Mouse (Mus musculus) brain, embryonic 14.5 days (tissue): ENCODE data around the gene Ehbp1l1.

ENCODE experiments used
- CTCF ChIP-seq: fragments of 200-500 bp; IDR thresholded peaks from 2 replicates; pipeline ENCODE4 v1.5.1; 2012; ENCODE audit warnings: inconsistent platforms, mild to moderate bottlenecking, moderate library complexity, borderline replicate concordance; ENCODE audit not compliant: insufficient read depth, insufficient read length; ENCODE audit errors: extremely low read depth
- POLR2A ChIP-seq: fragments of 200-500 bp; IDR thresholded peaks from 2 replicates; pipeline ENCODE4 v1.6.1; 2012; ENCODE audit warnings: mild to moderate bottlenecking, inconsistent platforms, borderline replicate concordance; ENCODE audit not compliant: poor library complexity, insufficient read depth, insufficient read length, severe bottlenecking; ENCODE audit errors: extremely low read depth

- TF ChIP-seq POLR2A (no peak), CTCF (no peak)
Observed at GRCm38 (mm10) chr19:5713255-5713654, 12.9 kb downstream of the Ehbp1l1 start.
